Mouse (Mus musculus) heart, embryonic 10.5 days (tissue): ENCODE measurements around the gene Mlec. TPM values are rescaled to one million over a fixed set of nuclear protein-coding genes. Genes with fewer than 3 reads are reported as not detected.
"Not testable (repeated sequence)": the region's sequence is repeated elsewhere in the genome, so short reads cannot be mapped to it uniquely, and the experiment has no call there.

ENCODE experiments used
- DNase-seq: peaks from one replicate; pipeline ENCODE4 v3.0.0-alpha.2; 2017; ENCODE audit warnings: low spot score
- H3K27ac ChIP-seq: fragments of 300-500 bp; sonication (generic); 2 replicates; pipeline ENCODE4 v1.5.1; 2016; ENCODE audit warnings: mild to moderate bottlenecking
- H3K27me3 ChIP-seq: fragments of 300-500 bp; sonication (generic); 2 replicates; pipeline ENCODE4 v1.6.1; 2016; ENCODE audit warnings: mild to moderate bottlenecking; ENCODE audit not compliant: poor library complexity, insufficient read depth, severe bottlenecking
- H3K36me3 ChIP-seq: fragments of 300-500 bp; sonication (generic); 2 replicates; pipeline ENCODE4 v1.6.1; 2016; ENCODE audit warnings: mild to moderate bottlenecking, moderate library complexity
- H3K4me1 ChIP-seq: fragments of 300-500 bp; sonication (generic); 2 replicates; pipeline ENCODE4 v1.6.1; 2016; ENCODE audit warnings: mild to moderate bottlenecking
- H3K4me3 ChIP-seq: fragments of 300-500 bp; sonication (generic); 2 replicates; pipeline ENCODE4 v1.5.1; 2016; ENCODE audit warnings: mild to moderate bottlenecking, moderate library complexity
- H3K9me3 ChIP-seq: fragments of 300-500 bp; sonication (generic); 2 replicates; pipeline ENCODE4 v1.6.1; 2016; ENCODE audit warnings: mild to moderate bottlenecking, moderate library complexity
- WGBS: fragments of 180-500 bp; shearing (Covaris S2); methylation state at CpG from one replicate; pipeline ENCODE4 v1.1.7; 2016; 5-methylcytosine and 5-hydroxymethylcytosine counted together
- polyA plus RNA-seq: library from polyadenylated mRNA; unstranded; fragments of >200 nt; fragmentation: Nextera tagmentation; extraction: Ambion mirVana; gene quantifications from 2 replicates; pipeline ENCODE4 v1.2.1, GENCODE M21; 2016

Gene Mlec
- polyA plus RNA-seq, 1 experiment from 2014 or later, result 113 TPM

DNA sequence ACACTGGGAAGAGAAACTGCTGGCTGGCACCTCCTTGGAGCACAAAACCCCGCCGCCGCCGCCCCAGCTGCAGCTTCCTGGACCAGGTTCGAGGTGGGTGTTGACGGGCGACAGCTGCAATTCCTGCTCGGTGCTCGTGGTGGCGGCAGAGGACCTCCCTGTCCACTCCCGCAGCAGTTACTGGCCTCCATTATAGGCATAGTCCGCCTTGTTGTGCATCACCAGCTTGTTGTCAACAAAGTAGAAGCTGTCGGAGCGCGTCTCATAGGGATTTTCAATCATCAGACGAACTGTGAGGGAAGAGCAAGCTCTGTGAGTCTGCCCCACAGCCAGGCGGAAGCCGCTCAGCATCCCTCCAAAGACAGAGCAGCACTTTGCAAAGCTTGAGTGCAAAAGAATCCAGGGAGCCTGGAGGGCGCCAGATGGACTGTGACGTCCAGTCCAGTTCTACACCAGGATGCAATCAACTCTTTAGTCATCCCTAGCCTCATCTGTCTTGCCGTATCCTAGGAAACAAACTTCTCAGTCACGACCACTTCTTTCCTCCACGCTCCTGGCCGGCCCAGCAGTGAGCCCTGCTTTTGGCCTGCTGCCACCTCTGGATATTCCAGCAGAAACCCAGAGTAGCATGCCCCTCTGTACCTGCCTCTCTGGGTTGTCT, 32.6 kb downstream of the Mlec start:
- no peaks in the 10 kb centered on the region for H3K27me3 ChIP-seq
- no peaks in the 10 kb centered on the region for H3K9me3 ChIP-seq
- no peak overlapping the region for H3K4me3 ChIP-seq
- peaks cover 66% of the 10 kb centered on the region for H3K36me3 ChIP-seq
- no peak overlapping the region for H3K27ac ChIP-seq
- WGBS, result 34% methylated on average over 24 of the region's 24 CpGs
- peaks cover 16% of the 10 kb centered on the region for H3K4me1 ChIP-seq
- peak; percentile 91 for DNase-seq

GRCm38 (mm10) chr5:115124690-115125089, 33.3 kb downstream of the Mlec start:
- peaks cover 60% of the 10 kb centered on the region for H3K36me3 ChIP-seq
- no peak overlapping the region for H3K4me3 ChIP-seq
- no peaks in the 10 kb centered on the region for H3K27me3 ChIP-seq
- no peaks in the 10 kb centered on the region for H3K9me3 ChIP-seq
- WGBS, result 90% methylated on average over 6 of the region's 6 CpGs
- peak; percentile 68 for DNase-seq
- no peak overlapping the region for H3K27ac ChIP-seq
- H3K4me1 ChIP-seq, result peaks cover 16% of the 10 kb centered on the region

DNA sequence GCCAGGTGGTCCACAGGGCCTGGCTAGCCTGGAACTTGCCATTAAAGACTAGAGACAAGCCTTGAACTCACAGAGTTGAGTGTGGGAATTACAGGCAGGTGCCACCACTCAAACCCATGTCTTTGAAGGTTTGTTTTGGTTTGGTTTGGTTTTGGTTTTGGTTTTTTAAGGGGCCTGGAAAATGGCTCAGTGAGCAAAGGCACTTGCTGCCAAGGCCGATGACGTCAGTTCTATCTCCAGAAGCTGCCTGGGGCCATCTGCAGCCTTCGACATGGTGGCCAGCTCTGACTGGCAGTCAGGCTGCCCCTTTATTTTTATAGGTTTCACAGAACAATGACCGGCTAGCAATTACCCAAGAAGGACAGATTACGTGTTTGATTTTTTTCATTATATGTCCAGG, 37.0 kb downstream of the Mlec start:
- Histone ChIP-seq H3K27me3 (no peaks in the 10 kb centered on the region), H3K4me3 (no peak overlapping the region), H3K4me1 (peaks cover 25% of the 10 kb centered on the region), H3K27ac (no peak overlapping the region), H3K36me3 (peaks cover 47% of the 10 kb centered on the region), H3K9me3 (no peaks in the 10 kb centered on the region)
- no peak for DNase-seq
- 81% methylated on average over 5 of the region's 5 CpGs for WGBS

DNA sequence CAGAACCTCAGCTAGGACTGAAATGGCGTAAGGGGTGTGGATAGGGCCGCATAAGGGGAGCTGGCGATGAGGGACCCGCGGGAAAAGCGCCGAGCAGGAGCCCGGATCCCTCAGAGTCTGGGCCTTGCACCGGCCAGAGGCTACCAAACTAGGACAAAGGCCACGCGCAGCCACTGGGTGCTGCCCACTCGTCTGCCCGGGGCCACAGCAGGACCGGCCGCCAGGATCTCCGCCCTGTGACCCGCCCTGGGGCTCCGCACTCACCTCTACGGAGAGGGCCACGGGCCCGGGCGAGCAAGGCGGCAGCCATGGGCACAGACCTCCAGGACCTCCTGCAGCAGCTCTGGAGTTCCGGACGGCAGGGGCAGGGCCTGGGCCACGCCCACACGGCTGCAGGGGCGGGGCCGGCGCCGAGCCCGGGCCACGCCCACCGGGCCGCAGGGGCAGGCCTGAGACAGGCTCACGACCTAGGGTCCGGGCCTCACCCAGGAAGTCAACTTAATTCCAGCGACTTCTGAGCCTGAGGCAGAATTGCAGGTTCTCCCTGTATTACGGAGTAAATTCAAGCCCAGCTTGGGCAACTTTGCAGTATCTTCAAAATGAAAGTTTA, 38.9 kb downstream of the Mlec start, which contains the start of gene Acads:
Gene Acads, minus strand, starts transcription at position 386 of the 610 bp plus-strand sequence.
- Histone ChIP-seq H3K36me3 (peaks cover 48% of the 10 kb centered on the region), H3K4me3 (peak within 1 kb of the TSS; percentile 98), H3K9me3 (no peaks in the 10 kb centered on the region), H3K27me3 (no peaks in the 10 kb centered on the region), H3K27ac (peak within 1 kb of the TSS; percentile 95), H3K4me1 (peaks cover 17% of the 10 kb centered on the region; the same call in 1 of the 2 replicates)
- DNase-seq, result peak; percentile 94
- WGBS, result under 1% methylated on average over 39 of the region's 39 CpGs

GRCm38 (mm10) chr5:115117467-115117866, 40.5 kb downstream of the Mlec start:
- 91% methylated on average over 13 of the region's 13 CpGs for WGBS
- DNase-seq, result peak; percentile 75
- H3K9me3 ChIP-seq, result no peaks in the 10 kb centered on the region
- no peaks in the 10 kb centered on the region for H3K27me3 ChIP-seq
- H3K4me3 ChIP-seq, result no peak overlapping the region
- H3K4me1 ChIP-seq, result peaks cover 17% of the 10 kb centered on the region; the same call in 1 of the 2 replicates
- H3K36me3 ChIP-seq, result peaks cover 53% of the 10 kb centered on the region
- H3K27ac ChIP-seq, result no peak overlapping the region

- H3K27me3 ChIP-seq, result no peaks in the 10 kb centered on the region
- H3K9me3 ChIP-seq, result no peaks in the 10 kb centered on the region
- DNase-seq, result no peak
- 88% methylated on average over 3 of the region's 3 CpGs for WGBS
- peaks cover 60% of the 10 kb centered on the region for H3K36me3 ChIP-seq
- no peak overlapping the region for H3K27ac ChIP-seq
- H3K4me3 ChIP-seq, result no peak overlapping the region
- peaks cover 17% of the 10 kb centered on the region; the same call in 1 of the 2 replicates for H3K4me1 ChIP-seq
These were observed 41.6 kb downstream of the Mlec start for GRCm38 (mm10) chr5:115116426-115116825.

- no peaks in the 10 kb centered on the region for H3K27me3 ChIP-seq
- H3K4me1 ChIP-seq, result peaks cover 25% of the 10 kb centered on the region; the same call in 1 of the 2 replicates
- no peak for DNase-seq
- no peak overlapping the region for H3K27ac ChIP-seq
- no peak overlapping the region for H3K4me3 ChIP-seq
- H3K36me3 ChIP-seq, result peaks cover 79% of the 10 kb centered on the region
- WGBS, result 93% methylated on average over 8 of the region's 8 CpGs
- H3K9me3 ChIP-seq, result no peaks in the 10 kb centered on the region
These were observed 43.5 kb downstream of the Mlec start for GRCm38 (mm10) chr5:115114501-115114900.

- Histone ChIP-seq H3K27me3 (no peaks in the 10 kb centered on the region), H3K27ac (no peak overlapping the region), H3K9me3 (no peaks in the 10 kb centered on the region), H3K4me1 (0 out of 2 replicates have a peak, but pooled peaks cover 13% of the 10 kb centered on the region), H3K36me3 (peaks cover 84% of the 10 kb centered on the region), H3K4me3 (no peak overlapping the region)
- 92% methylated on average over 12 of the region's 12 CpGs for WGBS
- DNase-seq, result no peak
These were observed 44.7 kb downstream of the Mlec start for GRCm38 (mm10) chr5:115113244-115113643.

DNA sequence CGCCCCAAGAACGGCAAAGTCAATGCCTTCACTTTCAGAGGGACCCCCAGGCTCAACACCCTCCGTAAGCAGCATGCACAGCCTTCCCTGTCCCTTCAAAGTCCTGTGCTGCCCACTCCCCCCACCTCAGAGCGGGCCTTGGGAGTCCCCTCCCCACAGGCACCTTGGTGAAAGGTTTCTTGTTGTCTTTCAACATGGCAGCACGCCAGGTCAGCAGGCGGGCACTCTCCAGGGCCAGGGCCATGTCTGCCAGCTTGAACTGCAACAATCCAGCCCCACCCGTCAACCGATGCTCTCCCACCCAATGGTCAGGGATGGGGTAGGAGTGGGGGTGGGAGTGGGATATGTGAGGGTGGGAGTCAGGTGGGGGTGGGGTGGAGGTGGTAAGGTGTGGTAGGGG, 46.8 kb downstream of the Mlec start:
- no peaks in the 10 kb centered on the region for H3K27me3 ChIP-seq
- no peak overlapping the region for H3K27ac ChIP-seq
- 94% methylated on average over 8 of the region's 8 CpGs for WGBS
- H3K36me3 ChIP-seq, result peaks cover 80% of the 10 kb centered on the region
- no peak for DNase-seq
- H3K4me1 ChIP-seq, result 0 out of 2 replicates have a peak, but pooled peaks cover 10% of the 10 kb centered on the region
- no peaks in the 10 kb centered on the region for H3K9me3 ChIP-seq
- no peak overlapping the region for H3K4me3 ChIP-seq

DNA sequence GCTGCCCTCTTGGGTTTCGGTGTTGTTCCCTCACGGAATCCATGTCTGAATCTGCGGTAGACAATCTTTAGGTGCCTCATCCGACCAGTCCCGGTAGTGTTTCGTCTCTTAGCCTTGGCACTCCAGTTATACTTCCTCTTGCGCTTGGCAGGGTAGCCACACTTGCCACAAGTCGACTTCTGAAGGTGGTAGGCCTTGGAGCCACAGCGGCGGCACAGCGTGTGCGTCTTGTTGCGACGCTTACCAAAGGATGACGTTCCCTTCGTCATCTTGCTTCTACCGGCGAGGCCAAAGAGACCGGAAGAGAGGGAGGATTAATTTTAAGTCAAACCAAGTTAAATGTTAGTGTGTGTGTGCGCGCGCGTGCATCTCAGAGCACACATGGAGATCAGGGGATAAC, 54.7 kb downstream of the Mlec start:
- peaks cover 71% of the 10 kb centered on the region for H3K36me3 ChIP-seq
- not testable (repeated sequence) for DNase-seq, H3K4me3 ChIP-seq, H3K27me3 ChIP-seq, H3K4me1 ChIP-seq, H3K27ac ChIP-seq, H3K9me3 ChIP-seq
- 95% methylated on average over 23 of the region's 23 CpGs for WGBS

DNA sequence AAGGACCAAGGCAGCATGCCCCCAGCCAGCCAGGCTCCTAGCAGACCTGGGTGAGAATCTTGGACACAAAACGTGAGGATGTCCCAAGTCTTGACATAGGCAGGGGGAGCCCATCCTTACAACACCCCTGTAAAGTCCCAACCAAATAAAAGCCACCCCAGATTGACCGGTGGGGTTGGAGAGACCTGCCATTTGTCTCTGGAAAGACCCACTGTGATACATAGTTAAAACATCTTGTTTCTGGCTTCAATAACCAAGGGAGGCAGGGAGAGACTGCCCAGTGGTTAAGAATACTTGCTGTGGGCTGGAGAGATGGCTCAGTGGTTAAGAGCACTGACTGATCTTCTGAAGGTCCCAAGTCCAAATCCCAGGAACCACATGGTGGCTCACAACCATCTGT, 55.7 kb downstream of the Mlec start:
- 85% methylated on average over 2 of the region's 2 CpGs for WGBS
- no peaks in the 10 kb centered on the region for H3K27me3 ChIP-seq
- no peak for DNase-seq
- no peaks in the 10 kb centered on the region for H3K4me1 ChIP-seq
- no peaks in the 10 kb centered on the region for H3K9me3 ChIP-seq
- no peak overlapping the region for H3K4me3 ChIP-seq
- H3K36me3 ChIP-seq, result peaks cover 72% of the 10 kb centered on the region
- no peak overlapping the region for H3K27ac ChIP-seq

DNA sequence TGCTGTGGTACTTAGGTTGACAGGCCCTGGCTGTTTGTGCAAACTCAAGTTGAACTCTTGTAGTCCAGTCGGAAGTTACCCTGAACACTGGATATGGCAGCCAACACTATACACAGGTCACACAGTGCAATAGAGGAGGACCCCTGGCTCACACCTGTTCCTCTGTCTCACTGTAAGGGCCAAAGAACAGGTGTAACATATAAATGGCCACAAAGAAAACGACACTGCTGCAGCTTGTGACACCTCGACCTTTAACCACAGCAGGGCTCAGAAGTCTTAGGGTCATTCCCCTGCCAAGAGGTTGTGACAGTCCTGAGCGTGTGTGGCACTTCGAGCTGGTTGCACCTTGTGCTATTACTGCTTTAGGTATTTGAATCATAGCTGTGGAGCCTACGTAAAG, 57.5 kb downstream of the Mlec start:
- Histone ChIP-seq H3K27ac (no peak overlapping the region), H3K27me3 (no peaks in the 10 kb centered on the region), H3K4me3 (no peak overlapping the region), H3K4me1 (peaks cover 5% of the 10 kb centered on the region), H3K9me3 (no peaks in the 10 kb centered on the region), H3K36me3 (peaks cover 83% of the 10 kb centered on the region)
- WGBS, result 87% methylated on average over 6 of the region's 6 CpGs
- no peak for DNase-seq

GRCm38 (mm10) chr5:115099991-115100390, 58.0 kb downstream of the Mlec start:
- no peak for DNase-seq
- peaks cover 8% of the 10 kb centered on the region for H3K4me1 ChIP-seq
- 85% methylated on average over 9 of the region's 9 CpGs for WGBS
- no peaks in the 10 kb centered on the region for H3K9me3 ChIP-seq
- H3K27me3 ChIP-seq, result no peaks in the 10 kb centered on the region
- H3K27ac ChIP-seq, result no peak overlapping the region
- peaks cover 85% of the 10 kb centered on the region for H3K36me3 ChIP-seq
- no peak overlapping the region for H3K4me3 ChIP-seq
